Mouse (Mus musculus): ENCODE data around the gene Rusc2.

The Rusc2 gene

DNA sequence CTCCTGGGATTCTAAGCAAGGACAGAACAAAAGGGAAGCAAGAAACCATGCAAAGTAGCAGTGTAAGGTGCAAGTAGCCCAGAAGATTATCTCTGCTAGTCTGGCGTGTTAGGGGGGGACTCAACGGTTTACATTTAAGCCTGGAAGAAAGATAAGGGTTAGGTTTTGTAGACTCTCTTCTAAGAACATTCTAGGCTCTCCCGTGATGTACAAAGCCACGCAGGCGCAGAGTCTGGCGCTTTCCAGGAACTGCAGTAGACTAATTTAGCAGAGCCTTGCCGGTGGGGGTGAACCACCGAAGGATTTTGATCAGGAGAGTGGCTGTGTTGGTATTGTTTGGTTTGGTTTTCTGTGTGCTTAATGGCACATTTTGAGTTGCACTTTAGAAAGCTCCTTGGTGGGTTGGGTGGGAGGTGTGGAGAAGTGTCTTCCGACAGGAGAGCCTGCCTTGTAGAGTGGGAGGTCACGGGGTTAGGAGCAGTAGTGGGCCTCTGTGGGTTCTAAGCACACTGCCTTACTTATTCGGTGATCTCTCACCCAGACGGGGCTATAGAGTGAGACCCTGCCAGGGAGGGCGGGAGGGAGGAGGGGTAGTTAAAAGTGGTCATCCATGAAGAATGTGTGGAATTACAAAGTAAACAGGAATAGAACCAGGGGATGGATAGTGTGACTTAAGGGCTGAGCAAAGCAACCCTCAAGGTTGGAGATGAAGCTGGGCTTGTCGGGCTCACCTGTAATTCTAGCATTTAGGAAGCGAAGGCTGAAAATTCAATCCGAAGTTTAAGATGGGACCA is 35.7 kb downstream of the Rusc2 start:
- no peak for DNase-seq

DNA sequence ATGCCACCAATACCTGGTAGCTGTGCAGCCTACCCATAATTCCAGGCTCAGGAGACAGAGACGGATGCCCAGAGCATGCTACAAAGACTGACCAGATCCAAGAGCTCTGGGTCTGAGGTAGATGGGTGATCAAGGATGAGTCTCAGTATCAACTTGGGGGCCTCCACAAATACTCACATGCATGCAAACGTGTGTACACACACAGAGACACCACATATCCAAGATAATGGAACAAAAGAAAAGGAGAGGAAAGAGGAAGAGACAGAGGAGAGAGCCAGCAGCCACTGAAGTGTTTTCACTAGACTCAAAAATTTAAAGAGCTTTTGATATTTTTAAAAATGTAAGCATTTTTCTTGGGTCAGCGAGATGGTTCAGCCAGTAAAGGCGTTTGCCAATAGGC is 36.7 kb downstream of the Rusc2 start:
- no peak for DNase-seq

DNA sequence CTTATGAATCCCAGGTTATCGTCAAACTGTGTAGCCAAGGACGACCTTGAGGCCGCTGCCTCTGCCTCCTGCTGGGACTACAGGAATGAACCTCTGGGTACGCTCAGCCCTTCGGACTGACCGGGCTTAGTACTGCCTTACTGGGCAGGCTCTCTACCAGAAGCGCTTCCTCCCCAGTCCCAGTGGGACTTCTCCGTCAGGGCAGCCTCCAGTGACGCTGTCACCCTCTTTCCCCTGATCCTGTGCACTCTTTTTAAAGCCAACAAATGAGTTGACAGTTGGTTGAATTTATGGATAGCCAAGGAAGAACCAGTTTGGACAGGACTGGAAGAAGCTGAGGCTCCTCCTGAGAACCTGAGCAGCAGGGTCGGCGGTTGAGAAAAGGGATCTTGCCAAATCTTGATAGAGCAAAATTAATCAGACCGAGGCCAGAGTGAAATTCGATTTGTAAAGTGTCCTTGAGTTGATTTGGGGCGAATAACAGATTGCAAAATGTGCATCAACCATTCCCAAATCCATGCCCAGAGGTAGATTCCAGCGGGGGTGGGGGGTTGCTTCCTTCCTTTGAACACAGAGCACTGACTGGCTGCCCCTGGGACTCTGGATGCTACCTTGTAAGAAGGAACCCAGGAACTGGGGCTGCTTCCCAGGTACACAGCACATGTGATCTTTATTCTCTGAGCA is 37.3 kb downstream of the Rusc2 start:
- no peak for DNase-seq

DNA sequence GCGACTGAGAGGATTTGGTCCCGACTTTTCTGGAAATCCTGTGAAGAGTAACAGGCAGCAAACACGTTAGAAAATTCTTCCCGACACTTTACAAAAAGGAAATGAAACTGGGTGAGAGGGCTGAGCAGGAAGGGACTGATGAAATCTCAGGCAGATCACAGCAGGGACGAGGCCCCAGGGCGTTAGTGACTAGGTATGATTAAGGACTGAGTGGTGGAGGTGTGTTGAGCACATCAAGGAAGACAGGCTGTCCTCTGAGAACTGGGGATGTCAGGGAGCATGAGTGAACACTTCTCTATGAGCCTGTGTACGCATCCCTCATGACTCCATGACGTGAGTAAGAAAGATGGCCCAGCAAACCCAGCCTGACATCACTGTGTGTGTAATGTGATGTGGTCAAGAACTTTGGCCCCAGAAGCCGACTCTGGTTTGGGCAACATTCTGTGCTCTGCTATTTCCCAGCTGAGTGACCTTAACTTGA is 38.1 kb downstream of the Rusc2 start:
- peak; percentile 48 for DNase-seq

DNA sequence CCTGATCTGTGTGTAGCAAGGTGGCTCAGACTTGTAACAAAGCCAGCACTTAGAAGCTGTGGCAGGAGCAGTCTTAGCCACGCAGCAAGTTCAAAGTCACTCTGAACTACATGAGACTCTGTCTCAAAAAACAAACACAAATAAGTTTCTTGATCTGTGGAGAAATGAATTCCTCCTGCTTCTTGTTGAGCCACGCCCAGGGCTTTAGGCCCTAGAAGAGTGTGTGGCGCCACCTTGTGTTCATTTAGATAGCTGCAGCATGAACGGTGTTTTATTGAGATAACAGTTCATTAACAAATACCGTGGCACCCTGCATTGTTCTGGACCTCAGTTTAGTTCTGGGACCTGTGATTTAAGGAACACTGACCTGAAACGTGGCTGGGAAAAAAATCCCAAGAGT is 38.5 kb downstream of the Rusc2 start:
- DNase-seq = peak; percentile 96

DNA sequence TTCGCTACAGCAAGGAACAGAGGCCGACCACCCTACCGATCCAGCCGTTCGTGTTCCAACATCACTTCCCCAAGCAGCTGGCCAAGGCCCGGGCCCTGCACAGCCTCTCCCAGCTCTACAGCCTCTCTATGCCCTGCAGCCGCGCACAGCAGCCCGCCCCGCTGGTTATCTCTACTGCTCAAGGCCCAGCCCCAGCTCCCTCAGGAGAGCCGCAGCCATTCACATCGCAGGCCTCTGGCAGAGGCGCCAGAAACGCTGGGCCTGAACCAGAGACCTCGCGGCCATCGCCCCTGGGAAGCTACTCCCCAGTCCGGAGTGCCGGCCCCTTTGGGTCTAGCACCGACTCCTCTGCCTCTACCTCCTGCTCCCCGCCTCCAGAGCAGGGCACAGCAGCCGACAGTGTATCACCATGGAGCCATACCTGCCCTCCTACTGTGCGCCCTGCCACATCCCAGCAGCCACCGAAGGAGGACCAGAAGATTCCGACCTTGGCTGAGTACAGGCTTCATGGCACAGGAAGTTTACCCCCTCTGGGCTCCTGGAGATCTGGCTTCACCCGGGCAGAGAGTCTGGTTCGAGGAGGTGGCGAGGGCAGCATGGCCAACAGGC is 40.0 kb downstream of the Rusc2 start:
- DNase-seq = no peak

DNA sequence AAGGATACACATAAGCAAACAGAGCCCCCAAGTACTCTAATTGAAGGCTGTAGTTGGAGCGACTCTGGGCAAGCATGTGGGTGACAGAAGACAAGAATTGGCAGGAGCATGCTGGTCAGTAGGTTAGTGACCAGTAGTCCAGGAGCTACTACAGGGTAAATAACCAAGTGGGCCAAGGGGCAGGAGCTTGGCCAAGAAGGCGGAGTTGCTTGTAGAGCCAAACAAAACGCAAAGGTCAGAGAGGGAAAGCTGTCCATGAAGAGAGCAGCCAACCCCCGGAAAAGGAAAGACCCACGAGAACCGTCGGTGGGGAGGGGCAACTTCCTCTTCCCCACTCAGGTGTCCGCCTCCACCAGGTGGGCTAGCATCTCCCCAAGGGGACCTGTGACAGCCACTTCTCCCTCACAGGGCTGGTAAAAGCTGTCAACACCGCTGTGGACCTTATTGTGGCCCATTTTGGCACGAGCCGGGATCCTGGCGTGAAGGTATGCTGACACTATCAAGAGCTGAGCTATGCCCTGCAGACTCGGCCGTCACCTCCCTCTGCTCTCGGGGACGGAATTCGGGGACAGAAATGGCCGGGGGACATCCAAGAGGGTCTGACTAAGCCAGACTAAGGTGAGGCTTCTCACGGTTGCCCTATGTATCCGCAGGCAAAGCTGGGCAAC is 41.6 kb downstream of the Rusc2 start:
- no peak for DNase-seq

DNA sequence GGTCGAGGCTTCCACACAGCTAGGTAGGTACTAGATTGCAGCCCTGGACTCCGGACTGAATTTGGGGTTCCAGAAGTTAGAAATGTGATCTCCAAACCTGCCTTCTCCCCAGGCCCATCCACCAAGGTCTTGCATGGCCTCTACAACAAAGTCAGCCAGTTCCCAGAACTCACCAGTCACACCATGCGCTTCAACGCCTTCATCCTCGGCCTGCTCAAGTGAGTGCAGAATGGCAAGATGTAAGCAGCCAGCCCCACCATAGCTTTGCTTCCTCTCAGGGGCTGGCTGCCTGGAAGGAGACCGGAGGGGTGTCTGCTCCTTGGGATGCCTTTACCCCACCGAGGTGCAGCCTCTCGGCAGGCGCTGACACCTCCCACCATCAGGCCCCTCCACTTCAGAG is 42.3 kb downstream of the Rusc2 start:
- no peak for DNase-seq

DNA sequence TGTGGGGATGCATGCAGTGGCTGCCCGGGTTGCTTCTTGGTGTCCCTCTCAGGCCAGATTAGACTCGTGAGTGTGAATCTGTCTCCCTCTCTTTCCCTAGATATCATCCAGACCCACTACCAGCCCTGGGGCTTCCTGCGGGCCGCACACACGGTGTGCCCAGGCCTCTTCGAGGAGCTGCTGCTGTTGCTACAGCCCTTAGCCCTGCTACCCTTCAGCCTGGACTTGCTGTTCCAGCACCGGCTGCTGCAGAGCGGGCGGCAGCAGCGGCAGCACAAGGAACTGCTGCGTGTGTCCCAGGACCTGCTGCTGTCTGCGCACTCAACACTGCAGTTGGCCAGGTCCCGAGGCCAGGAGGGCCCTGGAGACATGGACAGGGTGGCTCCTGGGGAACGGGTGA is 43.4 kb downstream of the Rusc2 start:
- no peak for DNase-seq

DNA sequence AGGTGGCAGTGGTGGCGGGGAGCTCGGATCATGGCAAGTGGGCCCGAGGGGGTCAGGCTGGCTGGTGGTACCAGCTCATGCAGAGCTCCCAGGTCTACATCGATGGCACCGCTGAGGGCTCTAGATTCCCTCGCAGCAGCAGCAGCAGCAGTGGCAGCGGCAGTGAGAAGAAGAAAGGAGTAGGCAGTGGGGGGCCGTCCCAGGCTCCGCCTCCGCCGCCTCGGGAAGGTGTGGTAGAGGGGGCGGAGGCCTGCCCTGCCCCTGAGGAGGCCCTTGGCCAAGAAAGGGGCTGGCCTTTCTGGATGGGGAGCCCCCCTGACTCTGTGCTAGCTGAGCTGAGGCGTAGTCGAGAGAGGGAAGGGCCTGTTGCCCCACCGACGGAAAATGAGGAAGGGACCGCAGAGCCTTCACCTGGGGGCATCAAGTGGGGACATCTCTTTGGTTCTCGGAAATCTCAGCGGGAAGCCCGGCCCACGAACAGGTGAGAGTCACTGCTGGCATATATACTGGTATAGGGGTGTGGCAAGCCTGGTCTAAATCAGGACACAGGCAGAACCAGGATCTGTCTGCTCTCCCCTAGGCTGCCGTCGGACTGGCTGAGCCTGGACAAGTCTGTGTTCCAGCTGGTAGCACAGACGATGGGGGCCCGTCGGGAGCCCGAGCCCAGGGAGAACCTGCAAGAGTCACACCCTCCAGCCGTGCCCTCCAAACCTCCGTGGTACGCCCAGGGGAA is 44.0 kb downstream of the Rusc2 start:
- DNase-seq = no peak

DNA sequence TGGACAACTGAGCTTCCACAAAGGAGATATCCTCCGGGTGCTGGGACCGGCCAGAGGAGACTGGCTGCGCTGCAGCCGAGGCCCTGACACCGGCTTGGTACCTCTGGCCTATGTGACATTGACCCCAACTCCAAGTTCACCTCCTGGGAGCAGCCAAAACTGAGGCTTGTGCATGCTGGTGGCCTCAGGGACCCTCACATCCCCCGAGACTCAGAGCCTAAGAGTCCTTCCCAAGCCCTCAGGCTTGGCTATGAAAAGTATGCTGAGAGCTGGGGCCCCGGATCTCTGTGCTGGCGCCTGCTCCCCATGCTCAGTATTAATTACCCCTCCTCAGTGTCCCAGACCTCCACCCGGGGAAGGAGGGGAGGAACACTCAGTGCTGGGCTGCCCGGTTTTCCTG is 44.7 kb downstream of the Rusc2 start:
- no peak for DNase-seq

DNA sequence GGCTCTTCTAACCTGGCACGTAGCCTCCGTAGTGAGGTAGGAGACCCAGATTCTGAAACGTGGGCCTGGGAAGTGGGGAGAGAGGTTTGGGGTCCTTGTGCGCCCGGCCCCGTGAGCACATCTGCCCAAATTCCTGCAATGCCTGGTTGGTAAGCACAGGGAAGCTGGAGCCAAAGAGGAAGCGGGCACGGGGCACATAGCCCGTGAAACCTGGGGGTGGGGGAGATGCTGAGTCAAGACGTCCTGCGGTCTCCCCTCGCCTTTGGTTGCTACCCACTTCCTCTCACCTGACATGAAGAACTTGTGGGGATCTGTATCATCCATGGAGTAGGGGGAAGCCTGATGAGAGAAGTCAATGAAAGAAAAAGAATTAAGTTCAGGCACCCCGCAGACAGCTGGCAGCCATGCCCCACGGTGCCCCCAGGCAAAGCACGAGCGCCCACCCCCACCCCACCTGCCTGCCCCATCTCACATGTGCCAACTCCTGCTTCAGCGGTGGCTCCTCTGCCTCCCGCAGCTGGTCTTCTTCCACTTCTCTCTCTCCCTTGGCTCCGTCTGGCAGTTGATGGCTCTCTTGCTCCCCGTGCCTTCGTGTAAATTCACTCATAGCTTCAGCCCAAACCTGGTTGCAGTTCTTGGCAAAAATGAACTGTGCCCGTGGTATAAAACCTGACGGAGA is 45.9 kb downstream of the Rusc2 start:
- no peak for DNase-seq

DNA sequence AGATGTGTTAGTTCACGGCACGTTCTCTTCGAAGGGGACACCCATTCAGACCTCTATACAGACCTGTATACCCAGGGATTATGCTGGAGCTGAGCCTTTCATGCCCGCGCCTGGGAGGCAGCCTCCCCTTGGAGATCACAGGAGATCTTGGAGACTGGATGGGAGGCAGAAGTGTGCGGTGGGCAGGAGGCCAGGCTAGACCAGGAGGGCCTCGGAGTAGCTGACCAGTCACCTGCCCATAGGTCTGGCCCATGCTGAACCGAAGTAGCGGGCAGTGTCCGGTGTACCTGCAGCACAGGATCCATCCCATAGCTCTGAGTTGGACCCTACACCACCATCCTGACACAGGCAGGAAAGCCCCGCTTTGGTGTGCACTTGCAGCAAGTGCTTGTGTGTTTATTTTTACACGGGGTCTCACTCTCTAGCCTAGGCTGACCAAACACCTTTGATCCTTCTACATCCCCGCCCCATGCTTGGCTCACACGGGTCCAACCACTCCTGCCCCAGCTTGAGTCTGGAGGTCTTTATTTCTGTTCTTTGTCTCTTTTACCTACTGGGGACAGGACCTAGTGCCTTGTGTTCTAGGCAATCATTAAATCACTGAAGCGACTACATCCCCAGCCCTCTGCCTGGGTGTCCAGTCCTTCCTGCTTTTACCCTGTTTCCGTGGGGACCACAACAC is 46.5 kb downstream of the Rusc2 start:
- no peak for DNase-seq

DNA sequence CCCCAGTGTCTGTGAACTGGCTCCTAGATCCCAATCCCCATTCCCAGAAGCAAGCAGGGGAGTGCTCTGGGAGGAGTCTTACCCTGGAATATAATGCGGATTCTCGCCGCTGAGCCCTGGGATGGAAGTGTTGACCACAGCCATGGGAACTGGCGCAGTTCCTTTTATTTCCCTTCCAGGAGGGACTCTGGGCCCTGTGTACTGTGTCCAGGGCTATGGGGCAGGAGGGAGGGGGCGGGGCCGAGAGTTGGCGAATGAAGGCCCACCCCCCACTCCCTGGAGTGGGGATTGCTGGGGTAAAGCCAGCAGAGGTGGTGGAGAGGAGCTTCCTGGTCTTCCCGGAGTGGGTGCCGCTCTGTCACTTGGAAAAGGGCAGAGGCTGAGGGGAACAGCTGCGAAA is 47.2 kb downstream of the Rusc2 start, which contains the start of gene Fam166b:
TSS of gene Fam166b (minus strand) at position 189 of the 400 bp plus-strand sequence.
- DNase-seq = peak; percentile 54

DNA sequence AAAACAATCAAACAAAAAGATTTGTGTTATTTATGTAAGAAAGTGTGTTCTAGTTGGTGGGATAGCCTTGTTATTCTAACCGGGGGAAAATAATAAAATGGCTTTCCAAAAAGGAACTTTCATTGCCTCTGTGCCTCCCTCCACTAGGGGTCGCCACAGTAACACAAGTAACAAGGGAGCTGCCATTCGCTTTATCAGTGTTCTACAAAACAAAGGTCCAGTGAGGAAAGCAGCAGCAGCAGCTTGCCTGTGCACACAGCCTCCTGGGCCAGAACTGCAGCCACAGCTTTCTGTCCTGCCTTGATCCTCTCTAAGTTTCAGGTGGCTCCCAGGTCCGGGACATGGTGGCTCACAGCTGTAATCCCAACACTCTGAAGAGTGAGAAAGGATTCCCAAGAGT is 49.9 kb downstream of the Rusc2 start:
- DNase-seq = peak; percentile 96

DNA sequence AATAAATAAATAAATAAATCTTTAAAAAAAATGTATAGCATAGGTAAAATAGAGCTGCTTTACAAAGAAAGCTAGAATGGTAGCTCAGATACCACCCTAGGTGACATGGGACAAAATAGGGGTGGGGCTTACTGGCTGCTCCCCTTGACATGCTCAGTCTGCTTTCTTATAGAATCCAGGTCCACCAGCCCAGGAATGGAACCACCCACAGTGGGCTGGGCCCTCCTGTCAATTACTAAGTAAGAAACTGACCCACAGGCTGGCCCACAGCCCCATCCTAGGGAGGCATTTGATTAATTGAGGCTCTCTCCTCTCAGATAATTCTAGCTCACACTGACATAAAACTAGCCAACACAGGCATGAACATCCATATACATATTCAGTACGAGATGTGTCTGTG is 51.1 kb downstream of the Rusc2 start:
- no peak for DNase-seq

DNA sequence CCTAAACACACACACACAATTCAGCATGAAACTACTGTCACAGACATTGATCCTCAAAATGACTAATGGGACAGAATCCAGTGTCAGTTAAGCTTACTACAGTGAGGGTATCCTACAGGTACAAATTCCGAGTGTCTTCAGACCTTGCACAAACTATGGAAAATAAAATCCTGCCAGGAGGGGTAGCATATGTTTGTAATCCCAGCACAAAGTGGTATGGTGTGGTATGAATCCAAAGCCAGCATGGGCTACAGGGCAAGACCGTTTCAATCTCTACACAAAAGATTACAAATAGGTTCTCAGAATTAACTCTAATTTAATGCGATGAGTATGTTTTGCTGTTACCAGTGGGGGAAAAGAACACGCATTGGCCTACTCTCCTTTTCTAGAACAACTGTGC is 59.9 kb downstream of the Rusc2 start, which contains the start of gene Tesk1:
TSS of gene Tesk1 (plus strand) at position 301 of the 400 bp plus-strand sequence.
- no peak for DNase-seq

DNA sequence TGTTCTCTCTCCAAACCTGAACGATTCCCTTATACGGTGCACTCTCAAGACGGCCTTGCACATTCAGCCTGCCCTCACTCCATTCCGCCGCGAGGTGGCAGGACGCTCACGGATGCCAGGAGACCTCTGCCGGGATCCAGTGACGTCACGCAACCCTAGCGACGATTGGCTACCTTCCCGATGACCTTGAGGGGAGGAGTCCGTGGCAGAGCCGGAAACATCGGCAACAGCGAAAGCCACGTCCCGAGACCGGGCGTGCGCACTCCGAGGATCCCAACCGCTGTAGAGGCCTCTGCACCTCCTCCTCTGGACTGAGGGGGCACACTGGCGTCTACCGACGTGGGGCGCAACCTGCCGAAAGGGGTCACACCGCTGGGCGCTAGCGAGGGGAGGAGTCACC is 60.3 kb downstream of the Rusc2 start:
- DNase-seq = peak; percentile 99

DNA sequence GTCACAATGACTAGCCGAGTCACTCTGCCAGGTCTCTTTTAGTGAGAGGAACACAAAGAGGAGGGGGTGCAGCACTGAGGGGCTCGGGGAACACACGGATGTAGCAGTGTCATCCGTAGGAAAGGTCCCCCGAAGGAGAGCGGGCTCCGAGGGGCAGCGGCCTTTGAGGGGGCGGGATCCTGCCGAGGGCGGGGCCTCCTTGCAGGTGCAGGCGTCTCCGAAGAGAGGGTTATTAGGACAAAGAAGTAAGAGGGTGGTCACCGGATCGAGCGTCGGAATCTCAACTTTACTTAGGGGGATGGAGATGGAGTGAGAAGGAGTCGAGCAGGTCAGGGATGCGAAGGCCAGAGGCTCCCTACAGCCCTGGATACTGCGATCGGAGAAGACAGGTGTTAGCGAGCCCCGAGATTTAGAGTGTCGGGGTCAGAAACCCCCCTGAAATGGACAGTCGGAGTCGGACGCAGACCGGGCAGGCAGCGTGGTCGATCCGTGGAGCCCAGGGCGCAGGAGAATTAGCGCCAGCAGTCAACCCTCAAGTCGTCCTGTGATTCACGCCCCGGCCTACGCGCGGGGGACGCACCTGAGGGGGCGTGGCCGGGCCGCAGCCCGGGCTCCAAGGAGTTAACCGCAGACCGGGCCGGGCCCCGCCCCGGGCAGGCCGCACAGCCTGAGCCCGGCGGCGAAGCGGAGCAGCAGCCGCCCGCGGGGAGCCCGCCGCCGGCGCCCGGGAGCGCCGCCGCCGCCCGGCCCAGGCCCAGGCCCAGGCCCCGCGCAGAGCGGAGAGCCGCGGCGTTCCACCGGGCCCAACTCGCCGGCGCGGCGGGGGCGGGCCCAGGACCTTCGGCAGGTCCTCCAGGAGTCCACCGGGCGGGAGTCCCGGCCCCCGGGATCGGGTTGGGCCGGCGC is 60.9 kb downstream of the Rusc2 start:
- peak; percentile 80 for DNase-seq

DNA sequence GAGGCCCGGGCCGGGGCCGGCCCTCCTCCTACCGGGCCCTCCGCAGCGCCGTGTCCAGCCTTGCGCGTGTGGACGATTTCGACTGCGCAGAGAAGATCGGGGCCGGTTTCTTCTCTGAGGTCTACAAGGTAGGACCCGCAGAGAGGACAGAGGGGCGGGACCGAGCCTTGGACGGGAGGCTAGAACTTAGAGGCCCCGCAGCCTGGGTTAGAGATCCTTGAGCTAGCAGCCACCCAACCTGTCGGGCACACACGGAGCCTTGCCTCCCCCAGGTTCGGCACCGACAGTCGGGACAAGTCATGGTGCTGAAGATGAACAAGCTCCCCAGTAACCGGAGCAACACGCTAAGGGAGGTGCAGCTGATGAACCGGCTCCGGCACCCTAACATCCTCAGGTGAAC is 61.7 kb downstream of the Rusc2 start:
- DNase-seq = no peak
